Mouse (Mus musculus): ENCODE results near the gene Fam43a. TPM values are rescaled to one million over a fixed set of nuclear protein-coding genes. Genes with fewer than 3 reads are reported as not detected.

Gene Fam43a
- total and polyA plus RNA-seq, 3 experiments = 82.1 to 121 (median 106) TPM

DNA sequence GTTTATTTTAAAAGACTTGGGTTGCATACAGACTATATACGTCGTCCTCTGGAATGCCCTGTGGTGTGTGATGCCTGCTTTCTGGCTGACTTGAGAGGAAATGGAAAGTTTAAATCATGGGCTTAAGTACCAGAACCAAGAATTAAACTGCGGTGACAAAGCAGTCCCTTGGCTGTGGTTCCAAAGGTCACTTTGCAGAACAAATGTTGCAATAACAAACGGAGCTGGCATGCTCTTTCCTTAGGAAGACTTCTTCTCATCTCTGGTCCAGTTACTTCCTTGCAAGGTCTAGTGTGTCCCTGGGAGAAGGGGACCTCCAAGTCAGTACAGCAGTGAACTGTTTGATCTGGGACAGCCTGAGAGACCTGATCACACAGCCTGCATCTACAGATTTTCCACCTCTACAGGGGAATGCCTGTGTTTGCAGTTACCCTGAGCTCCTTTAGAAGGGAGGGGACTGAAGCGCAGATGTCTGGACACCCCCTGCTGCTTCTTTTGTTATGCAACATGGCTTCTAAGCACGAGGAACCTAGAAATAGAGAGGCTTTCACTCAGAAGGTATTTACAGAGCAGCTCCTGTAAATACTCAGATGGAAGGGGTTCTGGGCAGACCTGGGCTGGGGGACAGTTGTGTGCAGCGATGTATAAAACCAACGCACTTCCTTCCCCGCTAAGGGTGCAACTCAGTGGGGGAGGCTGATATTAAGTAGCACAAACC lies 46.5 kb downstream of the Fam43a start (continued):
- TF ChIP-seq IRF4 (IDR thresholded peaks at IDR 0.05; ENCODE audit: low read depth, low read length) = peak; percentile 74
- TF ChIP-seq RCOR1 (conservative IDR thresholded peaks at IDR 0.05; ENCODE audit: low read depth, low read length) = peak; percentile 34; the same call in 1 of the 2 replicates

DNA sequence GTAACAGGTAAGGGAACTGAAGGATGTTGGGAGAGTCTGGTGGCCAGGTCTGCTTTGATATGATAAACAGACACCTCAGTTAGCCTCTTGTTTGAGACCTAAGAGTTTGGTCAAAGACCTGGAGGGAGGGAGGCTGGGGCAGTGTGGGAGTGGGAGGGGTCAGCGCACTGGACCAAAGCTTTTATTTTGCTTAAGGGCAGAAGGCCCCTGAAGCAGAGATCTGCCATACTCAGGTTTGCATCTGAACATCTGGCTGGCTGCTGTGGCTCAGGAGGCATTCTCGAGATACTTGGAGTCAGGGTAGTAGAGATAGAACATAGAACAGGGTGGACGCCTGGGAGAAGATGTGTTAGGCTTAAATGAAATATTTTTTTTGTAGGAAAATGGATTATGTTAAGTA lies 47.3 kb downstream of the Fam43a start:
- Histone ChIP-seq H3K36me3 (replicated peaks in 1 of 2; ENCODE audit: control insufficient read depth in 1 of 2, insufficient read depth in 1 of 2, low read length in 1 of 2) (no peaks in the 10 kb centered on the region), H3K4me1 (ENCODE audit: control insufficient read depth in 1 of 2, insufficient read depth in 2 of 2) (peaks cover 23 to 59% of the 10 kb centered on the region in 2 experiments), H3K27ac (ENCODE audit: insufficient read depth, low read depth) (no peak overlapping the region), H3K9me3 (replicated peaks; ENCODE audit: low read length) (peaks cover 31% of the 10 kb centered on the region), H3K79me2 (replicated peaks; ENCODE audit: control insufficient read depth, extremely low read depth, insufficient read depth, poor library complexity, severe bottlenecking) (no peaks in the 10 kb centered on the region), H3K4me2 (ENCODE audit: insufficient read depth, low read depth, poor library complexity, severe bottlenecking) (no peak overlapping the region), H3K9ac (ENCODE audit: insufficient read depth, low read depth) (no peak overlapping the region), H3K4me3 (replicated peaks in 1 of 3; ENCODE audit: low read depth in 2 of 3, low read length in 2 of 3, poor library complexity in 1 of 3) (no peak overlapping the region), H3K27me3 (replicated peaks) (no peaks in the 10 kb centered on the region)
- in situ Hi-C loops (cut with MboI; ENCODE audit: low pct_ligation_motif_present, low pct_unique_long_range_greater_than_20kb, low sequenced_read_pairs) = no loop called here
- dilution Hi-C loops (cut with MboI; ENCODE audit: extremely low pct_ligation_motif_present, extremely low pct_unique_long_range_greater_than_20kb, low sequenced_read_pairs) = no loop called here
- 0 out of 2 replicates have a peak, but pooled peaks have one; percentile 15 for TF ChIP-seq TCF12 (IDR thresholded peaks at IDR 0.05; ENCODE audit: low read depth, low read length)
- no peak for TF ChIP-seq POLR2A (IDR thresholded peaks at IDR 0.05; ENCODE audit: low read depth, low read length)
- TF ChIP-seq E2F4 (IDR thresholded peaks at IDR 0.05; ENCODE audit: insufficient replicate concordance, low read depth, low read length) = no peak
- TF ChIP-seq ETS1 (conservative IDR thresholded peaks at IDR 0.05; ENCODE audit: low read depth, low read length) = 0 out of 2 replicates have a peak, but pooled peaks have one; percentile 9
- TF ChIP-seq JUND (conservative IDR thresholded peaks at IDR 0.05; ENCODE audit: low read depth, low read length) = no peak
- peak; percentile 72 for DNase-seq (ENCODE audit: extremely low read depth)

DNA sequence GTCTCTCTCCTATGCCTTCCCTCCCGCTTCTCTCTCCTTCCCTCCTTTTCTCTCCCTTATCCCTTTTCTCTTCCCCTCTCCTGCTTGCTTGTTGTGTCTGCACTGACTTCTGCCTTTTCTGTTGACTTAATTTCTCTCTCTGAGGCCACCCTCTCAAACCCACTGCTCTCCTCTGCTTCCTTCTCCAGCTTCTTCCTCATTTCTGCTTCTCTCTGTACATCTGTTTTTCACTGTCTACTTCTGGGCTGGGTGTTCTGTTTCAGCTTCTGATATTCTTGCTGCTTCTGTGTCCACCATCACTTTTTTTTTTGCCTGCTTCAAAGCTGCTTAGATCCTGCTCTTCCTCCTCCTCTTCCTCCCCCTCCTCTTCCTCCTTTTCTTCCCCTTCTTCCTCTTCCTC lies 51.8 kb downstream of the Fam43a start:
- in situ Hi-C loops (cut with MboI; ENCODE audit: low pct_ligation_motif_present, low pct_unique_long_range_greater_than_20kb, low sequenced_read_pairs) = no loop called here
- dilution Hi-C loops (cut with MboI; ENCODE audit: extremely low pct_ligation_motif_present, extremely low pct_unique_long_range_greater_than_20kb, low sequenced_read_pairs) = no loop called here
- no peak overlapping the region for H3K4me3 ChIP-seq (replicated peaks in 1 of 3; ENCODE audit: low read depth in 2 of 3, low read length in 2 of 3, poor library complexity in 1 of 3)

More for the DNA sequence above, 51.8 kb downstream of the Fam43a start:
- H3K4me2 ChIP-seq (ENCODE audit: insufficient read depth, low read depth, poor library complexity, severe bottlenecking) = no peak overlapping the region
- no peaks in the 10 kb centered on the region for H3K27me3 ChIP-seq (replicated peaks)
- TF ChIP-seq CHD1 (IDR thresholded peaks at IDR 0.05; ENCODE audit: low read depth, low read length) (no peak), NRF1 (IDR thresholded peaks at IDR 0.05; ENCODE audit: low read depth, low read length) (no peak), EP300 (IDR thresholded peaks at IDR 0.05; ENCODE audit: low read length) (peak; percentile 42; the same call in 1 of the 2 replicates), TBP (conservative IDR thresholded peaks at IDR 0.05; ENCODE audit: low read depth, low read length) (no peak), SMC3 (IDR thresholded peaks at IDR 0.05; ENCODE audit: low read depth, low read length) (no peak), ZNF384 (IDR thresholded peaks at IDR 0.05; ENCODE audit: low read depth, low read length) (peak; percentile 19; the same call in 1 of the 2 replicates)
- H3K9me3 ChIP-seq (replicated peaks; ENCODE audit: low read length) = peaks cover 11% of the 10 kb centered on the region
- peak; percentile 47 for DNase-seq (ENCODE audit: extremely low read depth)
- H3K27ac ChIP-seq (ENCODE audit: insufficient read depth, low read depth) = no peak overlapping the region
- no peaks in the 10 kb centered on the region for H3K79me2 ChIP-seq (replicated peaks; ENCODE audit: control insufficient read depth, extremely low read depth, insufficient read depth, poor library complexity, severe bottlenecking)
- no peaks in the 10 kb centered on the region for H3K36me3 ChIP-seq (replicated peaks in 1 of 2; ENCODE audit: control insufficient read depth in 1 of 2, insufficient read depth in 1 of 2, low read length in 1 of 2)
- peaks cover 25 to 79% of the 10 kb centered on the region in 2 experiments for H3K4me1 ChIP-seq (ENCODE audit: control insufficient read depth in 1 of 2, insufficient read depth in 2 of 2)
- H3K9ac ChIP-seq (ENCODE audit: insufficient read depth, low read depth) = no peak overlapping the region

Other genes starting within 250 kb of the Fam43a start
- 49.9 and 59.9 TPM in 2 replicates for gene Atp13a3, start 193.7 kb upstream of the Fam43a start, total RNA-seq (2012; rRNA removed)
- gene Atp13a3, start 193.7 kb upstream of the Fam43a start, total RNA-seq (2014; rRNA removed) = 46.7 and 46.9 TPM in 2 replicates
- 59.1 and 73.0 TPM in 2 replicates for gene Atp13a3, start 193.7 kb upstream of the Fam43a start, polyA plus RNA-seq (2012; ENCODE audit: insufficient read length, low read depth)
- 0.38 and 0.51 TPM in 2 replicates for gene Tmem44, start 48.9 kb upstream of the Fam43a start, total RNA-seq (2012; rRNA removed)
- 0.07 and 0.16 TPM in 2 replicates for gene Tmem44, start 48.9 kb upstream of the Fam43a start, total RNA-seq (2014; rRNA removed)
- gene Tmem44, start 48.9 kb upstream of the Fam43a start, polyA plus RNA-seq (2012; ENCODE audit: insufficient read length, low read depth) = 0.70 and 0.78 TPM in 2 replicates
- gene Lsg1, start 12.1 kb upstream of the Fam43a start, total RNA-seq (2012; rRNA removed) = 58.4 and 70.8 TPM in 2 replicates
- 94.7 and 106 TPM in 2 replicates for gene Lsg1, start 12.1 kb upstream of the Fam43a start, total RNA-seq (2014; rRNA removed)
- gene Lsg1, start 12.1 kb upstream of the Fam43a start, polyA plus RNA-seq (2012; ENCODE audit: insufficient read length, low read depth) = 189 and 261 TPM in 2 replicates

All from CH12.LX (cell line).